Mouse (Mus musculus): ENCODE data around the gene Slc25a33.

The Slc25a33 gene

GRCm38 (mm10) chr4:149724916-149725470, 49.1 kb downstream of the Slc25a33 start:
- DNase-seq: no peak

DNA sequence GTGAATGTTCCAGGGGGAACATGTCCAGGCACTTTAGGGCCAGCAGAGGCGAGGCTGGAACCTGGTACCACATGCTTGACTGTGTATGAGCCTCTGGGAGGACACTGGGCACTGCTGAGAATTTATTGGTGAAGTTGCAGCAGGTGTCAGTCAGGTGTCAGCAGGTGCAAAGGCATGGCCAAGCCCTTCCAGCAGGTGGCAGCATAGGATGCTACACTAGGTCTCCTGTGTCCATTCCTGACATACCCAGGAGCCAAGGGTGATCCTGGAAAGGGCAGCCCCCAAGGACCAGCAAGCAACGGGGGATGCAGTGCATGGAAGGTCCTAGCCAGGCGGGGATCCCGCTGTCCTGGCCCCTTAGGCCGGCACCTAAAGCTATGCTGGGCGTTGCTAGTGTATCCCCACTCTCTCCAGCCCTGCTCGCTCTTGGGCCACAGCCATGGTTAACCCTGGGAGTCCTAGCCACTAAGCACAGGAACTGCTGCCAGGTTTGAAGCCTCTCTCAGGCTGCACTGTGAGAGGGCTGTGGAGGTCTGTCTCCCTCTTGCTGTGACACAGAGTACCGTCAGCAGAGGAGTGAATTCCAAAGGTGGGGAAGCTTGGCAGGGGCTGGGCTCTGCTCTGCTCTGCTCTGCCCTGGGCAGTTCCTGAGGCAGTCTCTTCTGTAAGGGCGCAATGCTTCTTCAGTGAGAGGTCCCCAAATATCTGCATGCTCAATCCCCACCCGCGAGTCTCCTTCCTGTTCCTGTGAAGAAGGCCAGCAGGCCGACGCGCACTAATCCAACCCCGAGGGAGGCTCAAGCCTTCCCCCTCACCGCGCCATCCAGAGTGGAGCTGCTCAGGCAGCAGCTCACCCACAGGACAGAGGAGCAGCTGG, 50.0 kb downstream of the Slc25a33 start:
- peak; percentile 44 to 81 for DNase-seq

DNA sequence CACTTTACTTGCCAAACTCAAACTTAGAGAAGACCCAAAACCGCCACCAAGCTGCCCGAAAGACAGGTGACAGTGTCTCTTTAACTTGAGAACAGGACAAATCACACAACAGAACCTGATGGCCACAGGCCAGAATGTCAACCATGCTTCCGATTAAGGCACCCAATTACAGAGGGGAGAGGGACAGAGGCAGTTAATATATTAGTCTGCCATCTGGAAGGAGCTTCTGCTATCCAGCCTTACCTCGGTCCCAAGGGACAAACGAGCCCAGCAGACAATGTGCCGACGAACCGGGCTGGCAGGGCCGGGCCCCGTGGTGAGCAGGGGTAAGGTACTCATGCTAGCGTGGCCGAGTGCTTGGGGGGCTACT, 51.1 kb downstream of the Slc25a33 start:
- no peak for DNase-seq

- DNase-seq: no peak
These were observed 51.7 kb downstream of the Slc25a33 start for GRCm38 (mm10) chr4:149722104-149723020.

DNA sequence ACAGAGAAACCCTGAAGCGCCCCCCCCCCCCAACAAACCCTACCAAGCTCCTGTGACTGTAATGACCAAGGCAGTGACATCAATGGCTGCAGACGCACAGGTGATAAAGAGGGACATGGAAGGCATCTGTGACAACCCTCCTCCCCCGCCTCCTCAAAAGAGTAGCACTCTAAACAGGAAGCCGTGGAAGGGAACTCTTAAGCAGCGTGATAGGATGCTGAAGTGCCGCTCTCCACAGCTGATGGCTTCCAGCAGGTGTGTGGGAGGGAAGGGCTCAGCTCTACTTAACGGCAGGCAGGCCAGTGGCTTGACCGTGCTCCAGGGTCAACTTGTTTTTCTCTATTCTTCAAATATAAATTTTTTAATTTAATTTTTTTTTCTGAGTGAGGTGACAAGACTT, 52.9 kb downstream of the Slc25a33 start:
- DNase-seq: no peak

DNA sequence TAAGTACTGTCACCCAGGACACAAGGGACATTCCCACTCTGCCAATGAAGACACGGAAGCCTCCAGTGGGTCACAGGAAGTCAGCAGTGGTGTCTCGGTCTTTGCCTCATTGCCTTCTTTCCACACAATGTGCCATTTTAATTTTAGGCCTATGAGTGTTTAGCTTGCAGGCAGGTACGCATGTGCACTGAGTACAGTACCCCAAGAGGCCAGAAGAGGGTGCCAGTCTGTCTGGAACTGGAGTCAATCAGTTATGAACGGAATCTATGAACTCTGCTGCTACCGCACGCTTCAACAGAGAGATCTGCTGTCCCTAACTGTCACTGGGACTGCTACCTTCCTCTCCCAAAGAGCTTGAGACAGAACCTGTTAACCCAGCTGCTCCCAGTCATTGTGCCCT, 54.4 kb downstream of the Slc25a33 start:
- peak in 1 of 2 experiments; percentile 51 for DNase-seq

GRCm38 (mm10) chr4:149714542-149714941, 59.5 kb downstream of the Slc25a33 start:
- DNase-seq: no peak

DNA sequence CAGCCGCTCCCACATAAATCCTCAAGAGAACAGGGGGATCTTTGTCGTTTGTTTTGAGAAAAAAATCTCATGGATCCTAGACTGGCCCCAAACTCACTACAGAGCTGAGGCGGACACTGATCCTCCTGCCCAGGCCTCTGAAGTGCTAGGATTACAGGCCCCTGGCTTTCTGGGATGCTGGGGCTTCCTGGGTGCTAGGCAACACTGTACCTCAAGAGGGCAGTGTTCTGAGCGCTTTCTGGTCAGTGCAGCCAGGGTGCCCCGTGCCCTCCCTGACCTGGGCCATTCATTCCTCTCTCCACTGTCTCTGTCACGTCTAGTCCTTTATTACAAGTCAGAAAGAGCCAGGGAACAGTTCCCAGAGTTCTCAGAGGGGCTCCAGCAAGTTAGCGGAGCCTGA, 62.1 kb downstream of the Slc25a33 start:
- DNase-seq: peak in 1 of 2 experiments; percentile 47

- no peak for DNase-seq
These were observed 62.6 kb downstream of the Slc25a33 start for GRCm38 (mm10) chr4:149711485-149711884.

DNA sequence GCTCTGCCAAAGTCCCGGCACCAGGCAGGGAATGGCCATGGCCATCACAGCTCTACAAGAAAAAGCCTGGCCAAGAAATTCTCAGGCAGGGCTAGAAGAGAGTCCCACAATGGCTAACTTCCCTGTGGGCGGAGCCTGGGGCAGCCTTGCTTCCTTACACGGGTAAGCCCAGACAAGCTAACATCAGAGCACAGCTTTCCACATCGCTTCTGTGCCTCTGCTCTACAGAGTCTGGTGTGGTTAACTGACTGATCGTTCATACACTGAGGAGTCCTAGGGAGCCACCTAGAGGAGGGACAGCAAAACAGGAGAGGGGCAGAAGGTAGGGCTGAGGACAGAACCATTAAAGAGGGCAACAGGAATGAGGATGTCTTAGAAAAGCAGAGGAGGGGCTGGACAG, 63.6 kb downstream of the Slc25a33 start:
- DNase-seq: peak; percentile 66 to 72

DNA sequence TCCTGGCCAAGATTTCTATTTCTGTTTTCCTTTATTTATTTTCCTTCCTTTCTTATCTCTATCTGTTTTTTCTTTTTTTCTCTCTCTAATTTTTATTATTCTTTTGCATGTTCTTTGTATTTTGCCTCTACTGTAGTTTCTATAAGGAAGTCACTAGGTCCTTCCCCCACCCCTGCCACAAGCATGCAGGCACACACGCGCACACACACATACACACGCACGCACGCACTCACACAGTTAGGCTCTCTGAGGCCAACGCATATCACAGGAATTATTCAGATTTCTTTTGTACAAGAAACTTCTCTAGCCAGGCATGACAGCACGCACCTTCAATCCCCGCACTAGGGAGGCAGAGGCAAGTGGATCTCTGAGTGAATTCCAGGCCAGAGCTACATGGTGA, 68.1 kb downstream of the Slc25a33 start:
- no peak for DNase-seq

GRCm38 (mm10) chr4:149705298-149705697, 68.8 kb downstream of the Slc25a33 start:
- no peak for DNase-seq

- DNase-seq: peak in 1 of 2 experiments; percentile 20
These were observed 71.7 kb downstream of the Slc25a33 start, which contains the start of gene Pik3cd for GRCm38 (mm10) chr4:149702210-149702979. Gene Pik3cd (minus strand): TSS chr4:149702571.

GRCm38 (mm10) chr4:149701426-149702209, 72.5 kb downstream of the Slc25a33 start:
- DNase-seq: peak in 1 of 2 experiments; percentile 34

DNA sequence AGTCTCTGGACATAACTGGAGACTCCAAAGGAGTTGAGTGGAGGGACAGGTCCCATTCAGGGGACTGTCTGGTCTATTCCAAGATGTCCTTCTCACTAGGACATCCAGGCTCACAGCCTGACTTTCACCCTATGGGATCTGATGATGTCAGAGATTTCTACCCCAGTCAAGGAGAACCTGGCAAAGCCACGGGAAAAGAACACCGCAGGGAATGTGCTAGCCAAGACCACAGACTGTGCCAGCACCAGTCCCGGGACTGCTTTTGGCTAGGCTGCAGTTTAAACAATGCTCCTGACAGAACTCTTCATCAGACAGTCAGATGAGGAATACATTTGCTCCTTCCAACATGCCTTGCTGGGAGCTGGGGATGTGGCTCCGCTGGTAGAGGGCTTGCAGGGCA, 74.1 kb downstream of the Slc25a33 start:
- DNase-seq: no peak

GRCm38 (mm10) chr4:149698197-149698821, 75.8 kb downstream of the Slc25a33 start:
- peak; percentile 33 to 54 for DNase-seq

DNA sequence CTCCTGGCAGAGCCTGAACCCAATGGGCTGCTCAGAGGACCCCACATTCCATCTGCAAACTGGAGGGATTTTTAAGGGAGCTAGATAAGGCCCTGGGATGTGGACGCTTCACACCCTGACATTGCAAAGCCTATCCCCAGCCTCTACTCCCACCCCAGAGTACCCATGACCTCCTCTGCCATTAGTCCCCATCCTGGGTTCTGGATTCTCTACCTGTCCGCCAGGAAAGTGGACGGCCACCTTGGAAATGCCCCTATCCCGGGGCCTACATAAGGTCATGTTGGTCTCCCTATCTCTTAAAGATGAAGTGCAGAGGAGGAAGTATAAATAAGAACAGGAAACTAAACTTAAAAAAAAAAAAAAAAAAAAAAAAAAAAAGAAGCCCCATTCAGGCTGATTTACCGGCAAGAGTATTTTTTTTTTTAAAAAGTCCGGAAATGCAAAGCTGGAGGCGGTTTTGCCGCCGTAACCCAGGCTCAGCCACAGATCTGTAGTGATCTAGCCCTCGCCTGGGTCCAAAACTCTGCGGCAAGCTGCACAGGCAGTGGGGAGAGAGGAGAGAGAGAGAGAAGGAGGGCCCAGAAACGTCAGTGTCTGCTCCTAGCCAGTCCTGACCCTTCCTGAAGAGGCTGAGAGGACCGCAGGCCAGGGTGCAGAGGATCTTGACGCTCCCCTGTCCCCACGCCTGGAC, 76.4 kb downstream of the Slc25a33 start:
- peak in 1 of 2 experiments; percentile 18 for DNase-seq

- peak; percentile 59 to 68 for DNase-seq
These were observed 77.7 kb downstream of the Slc25a33 start for GRCm38 (mm10) chr4:149696189-149696971.

Measured in kidney, adult 8-10 months (tissue).